ENCODE assay signal across 8 mouse cellular contexts in the genomic region with DNA sequence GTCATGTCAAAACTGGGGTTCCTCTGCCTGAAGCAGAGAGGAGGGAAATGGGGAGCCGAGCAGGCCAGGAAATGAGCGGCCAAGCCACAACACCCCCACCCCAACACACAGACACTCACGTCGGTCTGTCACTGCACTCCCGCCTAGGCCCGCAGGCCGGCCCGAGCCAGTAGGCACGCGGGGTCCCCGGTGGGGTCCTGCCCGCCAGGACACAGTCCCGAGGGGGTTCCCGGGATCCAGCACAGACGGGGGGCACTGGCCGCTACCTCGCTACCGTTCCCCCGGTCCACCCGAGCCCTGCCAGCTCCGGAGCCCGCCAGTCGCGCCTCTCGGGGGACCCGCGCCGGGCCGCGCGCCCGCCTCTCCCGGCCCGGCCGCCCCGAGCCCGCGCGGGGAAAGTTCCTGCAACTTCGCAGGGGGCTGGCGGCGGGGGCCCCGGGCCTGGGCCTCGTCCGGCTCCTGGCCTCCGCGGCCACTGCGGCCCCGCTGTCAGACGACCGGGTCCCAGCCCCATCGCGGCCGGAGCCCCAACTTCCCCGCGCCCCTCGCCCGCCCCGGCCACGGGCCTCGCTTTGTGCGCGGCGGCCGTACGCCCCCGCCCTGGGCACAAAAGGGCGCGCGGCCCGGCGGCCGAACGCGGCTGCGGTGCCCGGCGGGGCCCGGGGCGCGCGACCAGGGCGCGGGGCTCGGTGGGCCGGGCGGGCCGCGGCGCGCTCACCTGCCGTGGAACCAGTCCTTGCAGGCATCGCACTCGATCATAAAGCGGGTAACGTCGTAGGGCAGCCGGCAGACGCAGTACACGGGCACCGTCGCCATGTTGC. TPM values are rescaled to one million over a fixed set of nuclear protein-coding genes. Genes with fewer than 3 reads are reported as not detected.
A peak's percentile ranks its signal among the peaks of the same experiment; 100 is the strongest.
DNase-seq lines count a peak whose midpoint lies in the region; ATAC-seq and TF ChIP-seq lines count a peak whose summit lies in the region.

No protein-coding gene starts in this region.

- DNase-seq in cerebellum, adult 2 months: peak in 1 of 2 experiments; percentile 65
- no peak for DNase-seq in cerebellum, adult 11 months
- peak; percentile 38 for DNase-seq in Muller cell, postnatal 12 days (ENCODE audit: inconsistent ontology term)
- DNase-seq in embryonic facial prominence, embryonic 11.5 days (ENCODE audit: low spot score): peak; percentile 41
- peak; percentile 65 for DNase-seq in limb, embryonic 11.5 days (ENCODE audit: low spot score)

- no peak for TF ChIP-seq POLR2A in cerebellum, adult 2 months (IDR thresholded peaks at IDR 0.05; ENCODE audit: borderline replicate concordance, insufficient read depth, low read length)

- H3K9ac ChIP-seq in embryonic facial prominence, embryonic 11.5 days (replicated peaks; ENCODE audit: low read length): peak overlapping the region; percentile 99
- peak overlapping the region; percentile 98 for H3K9ac ChIP-seq in heart, embryonic 15.5 days
- H3K9ac ChIP-seq in limb, embryonic 11.5 days (ENCODE audit: low read length): peak overlapping the region; percentile 99
- peak overlapping the region; percentile 98 for H3K9ac ChIP-seq in midbrain, embryonic 15.5 days
- peak overlapping the region; percentile 99 for H3K9ac ChIP-seq in stomach, embryonic 16.5 days (ENCODE audit: low read length)

- peak overlapping the region; percentile 17 for H3K27ac ChIP-seq in cerebellum, adult 2 months (ENCODE audit: insufficient read depth, low read length)
- peak overlapping the region; percentile 69 for H3K27ac ChIP-seq in embryonic facial prominence, embryonic 11.5 days (replicated peaks; ENCODE audit: low read depth, low read length)
- peak overlapping the region; percentile 84 for H3K27ac ChIP-seq in heart, embryonic 15.5 days
- H3K27ac ChIP-seq in limb, embryonic 11.5 days (replicated peaks; ENCODE audit: low read depth, low read length): peak overlapping the region; percentile 87
- peak overlapping the region; percentile 80 for H3K27ac ChIP-seq in midbrain, embryonic 15.5 days
- H3K27ac ChIP-seq in stomach, embryonic 16.5 days (ENCODE audit: low read length): peak overlapping the region; percentile 84

- H3K36me3 ChIP-seq in embryonic facial prominence, embryonic 11.5 days (replicated peaks; ENCODE audit: control insufficient read depth, insufficient read depth, low read depth, low read length): no peaks in the 10 kb centered on the region
- no peaks in the 10 kb centered on the region for H3K36me3 ChIP-seq in heart, embryonic 15.5 days
- no peaks in the 10 kb centered on the region for H3K36me3 ChIP-seq in limb, embryonic 11.5 days (ENCODE audit: control insufficient read depth, insufficient read depth, low read length)
- no peaks in the 10 kb centered on the region for H3K36me3 ChIP-seq in midbrain, embryonic 15.5 days (replicated peaks)
- no peaks in the 10 kb centered on the region for H3K36me3 ChIP-seq in stomach, embryonic 16.5 days (ENCODE audit: control insufficient read depth, insufficient read depth, low read length)

- no peaks in the 10 kb centered on the region for H3K9me3 ChIP-seq in embryonic facial prominence, embryonic 11.5 days (replicated peaks; ENCODE audit: control insufficient read depth, low read length)
- H3K9me3 ChIP-seq in heart, embryonic 15.5 days (replicated peaks): no peaks in the 10 kb centered on the region
- H3K9me3 ChIP-seq in limb, embryonic 11.5 days (ENCODE audit: control insufficient read depth, low read length): no peaks in the 10 kb centered on the region
- H3K9me3 ChIP-seq in midbrain, embryonic 15.5 days: no peaks in the 10 kb centered on the region
- H3K9me3 ChIP-seq in stomach, embryonic 16.5 days (replicated peaks; ENCODE audit: control insufficient read depth, low read length): no peaks in the 10 kb centered on the region

- peak overlapping the region; percentile 65 for H3K4me3 ChIP-seq in cerebellum, adult 2 months (replicated peaks; ENCODE audit: insufficient read depth, low read depth, low read length)
- H3K4me3 ChIP-seq in embryonic facial prominence, embryonic 11.5 days (ENCODE audit: low read depth, low read length): peak overlapping the region; percentile 96
- H3K4me3 ChIP-seq in heart, embryonic 15.5 days: peak overlapping the region; percentile 91
- peak overlapping the region; percentile 52 for H3K4me3 ChIP-seq in limb, embryonic 11.5 days (ENCODE audit: low read depth, low read length)
- peak overlapping the region; percentile 72 for H3K4me3 ChIP-seq in midbrain, embryonic 15.5 days
- H3K4me3 ChIP-seq in stomach, embryonic 16.5 days (replicated peaks; ENCODE audit: low read length): peak overlapping the region; percentile 80

- WGBS in cerebellum, adult 2 months: under 1% methylated on average over 102 of the region's 102 CpGs
- WGBS in embryonic facial prominence, embryonic 11.5 days: under 1% methylated on average over 55 of the region's 102 CpGs
- under 1% methylated on average over 99 of the region's 102 CpGs for WGBS in heart, embryonic 15.5 days
- WGBS in limb, embryonic 11.5 days: under 1% methylated on average over 59 of the region's 102 CpGs
- under 1% methylated on average over 91 of the region's 102 CpGs for WGBS in midbrain, embryonic 15.5 days
- WGBS in stomach, embryonic 16.5 days: under 1% methylated on average over 93 of the region's 102 CpGs

- peak; percentile 54; the same call in 1 of the 2 replicates for ATAC-seq in embryonic facial prominence, embryonic 11.5 days (replicated peaks; ENCODE audit: insufficient number of reproducible peaks, low FRiP score, low TSS enrichment, low read depth)
- ATAC-seq in heart, embryonic 15.5 days (replicated peaks; ENCODE audit: insufficient number of reproducible peaks, insufficient read depth, low FRiP score, low read depth): peak; percentile 24; the same call in 1 of the 2 replicates
- ATAC-seq in limb, embryonic 11.5 days (ENCODE audit: insufficient number of reproducible peaks, low FRiP score, low TSS enrichment, low read depth): peak; percentile 58
- ATAC-seq in midbrain, embryonic 15.5 days (replicated peaks): peak; percentile 46
- peak; percentile 59; the same call in 1 of the 2 replicates for ATAC-seq in stomach, embryonic 16.5 days (ENCODE audit: insufficient read depth, low FRiP score)

- no peaks in the 10 kb centered on the region for H3K27me3 ChIP-seq in cerebellum, adult 2 months (ENCODE audit: control insufficient read depth, insufficient read depth, low read length)
- H3K27me3 ChIP-seq in embryonic facial prominence, embryonic 11.5 days (ENCODE audit: control insufficient read depth, insufficient read depth, low read length): no peaks in the 10 kb centered on the region
- no peaks in the 10 kb centered on the region for H3K27me3 ChIP-seq in heart, embryonic 15.5 days
- H3K27me3 ChIP-seq in limb, embryonic 11.5 days (ENCODE audit: control insufficient read depth, insufficient read depth, low read length): no peaks in the 10 kb centered on the region
- no peaks in the 10 kb centered on the region for H3K27me3 ChIP-seq in midbrain, embryonic 15.5 days (replicated peaks)
- no peaks in the 10 kb centered on the region for H3K27me3 ChIP-seq in stomach, embryonic 16.5 days (ENCODE audit: control insufficient read depth, insufficient read depth, low read length)

- TF ChIP-seq CTCF in cerebellum, adult 2 months (IDR thresholded peaks at IDR 0.05; ENCODE audit: borderline replicate concordance, insufficient read depth, low read depth, low read length): no peak

- H3K4me1 ChIP-seq in cerebellum, adult 2 months (ENCODE audit: control insufficient read depth, insufficient read depth, low read length): peaks cover 40% of the 10 kb centered on the region
- peaks cover 16% of the 10 kb centered on the region for H3K4me1 ChIP-seq in embryonic facial prominence, embryonic 11.5 days (ENCODE audit: control insufficient read depth, insufficient read depth, low read length)
- H3K4me1 ChIP-seq in heart, embryonic 15.5 days (replicated peaks): peaks cover 58% of the 10 kb centered on the region
- peaks cover 19% of the 10 kb centered on the region for H3K4me1 ChIP-seq in limb, embryonic 11.5 days (ENCODE audit: control insufficient read depth, insufficient read depth, low read length)
- peaks cover 43% of the 10 kb centered on the region for H3K4me1 ChIP-seq in midbrain, embryonic 15.5 days
- H3K4me1 ChIP-seq in stomach, embryonic 16.5 days (ENCODE audit: control insufficient read depth, insufficient read depth, low read length): peaks cover 41% of the 10 kb centered on the region

- peak overlapping the region; percentile 85 for H3K4me2 ChIP-seq in embryonic facial prominence, embryonic 11.5 days (ENCODE audit: low read depth, low read length)
- H3K4me2 ChIP-seq in heart, embryonic 15.5 days: peak overlapping the region; percentile 77
- peak overlapping the region; percentile 77 for H3K4me2 ChIP-seq in limb, embryonic 11.5 days (ENCODE audit: low read depth, severe bottlenecking)
- H3K4me2 ChIP-seq in midbrain, embryonic 15.5 days: peak overlapping the region; percentile 75
- peak overlapping the region; percentile 87 for H3K4me2 ChIP-seq in stomach, embryonic 16.5 days (ENCODE audit: low read depth, low read length)

RNA-seq across cellular contexts. Expression of a gene that starts 0.8 kb away (rescaled TPM):
- 25.9 and 29.1 TPM in 2 replicates for polyA plus RNA-seq in cerebellum, adult 2 months (2012; rRNA removed)
- polyA plus RNA-seq in embryonic facial prominence, embryonic 11.5 days (2014; fragmentation: Nextera tagmentation; extraction: Ambion mirVana): 10.1 and 11.0 TPM in 2 replicates
- 3.4 and 5.1 TPM in 2 replicates for polyA plus RNA-seq in heart, embryonic 15.5 days (2015; fragmentation: Nextera tagmentation; extraction: Ambion mirVana)
- polyA plus RNA-seq in limb, embryonic 11.5 days (2014; fragmentation: Nextera tagmentation; extraction: Ambion mirVana): 10.3 and 11.6 TPM in 2 replicates
- 10.7 and 11.0 TPM in 2 replicates for polyA plus RNA-seq in midbrain, embryonic 15.5 days (2015; fragmentation: Nextera tagmentation; extraction: Ambion mirVana)
- 6.1 and 6.3 TPM in 2 replicates for polyA plus RNA-seq in stomach, embryonic 16.5 days (2015; fragmentation: Nextera tagmentation; extraction: Ambion mirVana)

Comparison
In these comparisons a context has a peak if more than half of its experiments do, and no peak if none do; other contexts are left out.
1. H3K27ac ChIP-seq: peak in every context shown above with its lines; median percentile 87 in limb, embryonic 11.5 days; 84 in heart, embryonic 15.5 days; 84 in stomach, embryonic 16.5 days; 80 in midbrain, embryonic 15.5 days; 69 in embryonic facial prominence, embryonic 11.5 days; 17 in cerebellum, adult 2 months.